Mouse (Mus musculus): ENCODE data around the gene Klf13. TPM values are rescaled to one million over a fixed set of nuclear protein-coding genes. Genes with fewer than 3 reads are reported as not detected.

Gene Klf13
- total RNA-seq, 1 experiment from 2014 or later, result 20.1 TPM

DNA sequence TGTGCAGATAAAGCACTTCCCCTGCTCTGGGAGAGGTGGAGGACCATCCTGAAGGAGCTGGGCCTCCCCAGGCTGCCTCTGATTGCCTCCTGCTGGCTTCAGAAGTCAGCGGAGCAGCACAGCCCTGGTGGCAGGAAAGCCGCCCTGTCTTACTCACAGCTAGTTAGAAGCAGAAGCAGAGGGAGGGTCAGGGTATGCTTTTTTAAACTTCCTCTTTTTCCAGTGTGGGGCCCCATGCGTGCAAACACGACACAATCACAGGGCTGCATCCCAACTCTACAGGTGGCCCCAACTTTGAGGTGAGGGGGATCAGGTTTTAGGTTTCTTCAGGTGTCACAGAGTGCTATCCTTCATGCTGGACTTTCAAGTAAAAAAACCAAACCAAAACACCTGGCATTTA is 27.8 kb downstream of the Klf13 start:
- peak; percentile 53 for ATAC-seq (replicated peaks; ENCODE audit: low read depth, poor library complexity, severe bottlenecking)

DNA sequence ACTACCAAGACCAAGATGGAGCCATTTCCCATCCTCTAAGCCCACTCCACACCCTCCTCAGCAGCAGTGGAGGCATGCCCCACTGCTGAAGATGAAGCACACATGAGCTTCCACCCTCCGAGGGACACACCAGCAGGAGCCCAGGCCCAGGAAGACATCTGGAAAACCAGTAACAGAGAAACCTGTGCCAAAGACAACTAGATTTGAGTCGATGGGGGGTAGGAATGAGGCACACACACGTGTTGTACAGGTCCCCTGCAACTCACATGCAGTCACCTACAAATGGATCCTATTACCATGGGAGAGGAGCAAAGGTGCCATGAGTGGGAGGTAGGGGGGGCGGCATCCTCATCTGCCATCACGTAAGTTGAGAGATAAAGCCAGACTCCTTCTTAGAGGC is 28.5 kb downstream of the Klf13 start:
- no peak for ATAC-seq (replicated peaks; ENCODE audit: low read depth, poor library complexity, severe bottlenecking)

GRCm38 (mm10) chr7:63908496-63909285 is 30.0 kb downstream of the Klf13 start:
- ATAC-seq (replicated peaks; ENCODE audit: low read depth, poor library complexity, severe bottlenecking), result no peak

GRCm38 (mm10) chr7:63907778-63908495 is 30.8 kb downstream of the Klf13 start:
- no peak for ATAC-seq (replicated peaks; ENCODE audit: low read depth, poor library complexity, severe bottlenecking)

GRCm38 (mm10) chr7:63905642-63906041 is 33.1 kb downstream of the Klf13 start:
- ATAC-seq (replicated peaks; ENCODE audit: low read depth, poor library complexity, severe bottlenecking), result 0 out of 2 replicates have a peak, but pooled peaks have one; percentile 16

DNA sequence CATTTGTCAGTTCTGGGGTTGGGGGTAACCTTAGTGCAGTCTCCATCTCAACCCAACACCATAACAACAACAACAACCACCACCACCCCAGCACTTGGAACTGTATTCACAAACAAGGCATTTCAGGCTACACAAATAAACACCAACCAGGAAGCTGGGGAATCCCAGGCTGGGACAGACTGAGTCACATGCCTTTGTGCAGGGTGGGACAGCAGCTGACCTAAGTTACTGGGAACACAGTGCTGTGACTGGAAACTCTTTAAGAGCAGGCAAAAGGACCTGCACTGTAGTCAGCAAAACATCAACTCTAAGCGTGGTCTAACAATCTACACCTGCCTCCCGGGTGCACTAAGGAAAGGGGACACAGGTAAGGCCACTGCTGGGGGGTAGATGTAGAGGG is 33.5 kb downstream of the Klf13 start:
- ATAC-seq (replicated peaks; ENCODE audit: low read depth, poor library complexity, severe bottlenecking), result no peak

DNA sequence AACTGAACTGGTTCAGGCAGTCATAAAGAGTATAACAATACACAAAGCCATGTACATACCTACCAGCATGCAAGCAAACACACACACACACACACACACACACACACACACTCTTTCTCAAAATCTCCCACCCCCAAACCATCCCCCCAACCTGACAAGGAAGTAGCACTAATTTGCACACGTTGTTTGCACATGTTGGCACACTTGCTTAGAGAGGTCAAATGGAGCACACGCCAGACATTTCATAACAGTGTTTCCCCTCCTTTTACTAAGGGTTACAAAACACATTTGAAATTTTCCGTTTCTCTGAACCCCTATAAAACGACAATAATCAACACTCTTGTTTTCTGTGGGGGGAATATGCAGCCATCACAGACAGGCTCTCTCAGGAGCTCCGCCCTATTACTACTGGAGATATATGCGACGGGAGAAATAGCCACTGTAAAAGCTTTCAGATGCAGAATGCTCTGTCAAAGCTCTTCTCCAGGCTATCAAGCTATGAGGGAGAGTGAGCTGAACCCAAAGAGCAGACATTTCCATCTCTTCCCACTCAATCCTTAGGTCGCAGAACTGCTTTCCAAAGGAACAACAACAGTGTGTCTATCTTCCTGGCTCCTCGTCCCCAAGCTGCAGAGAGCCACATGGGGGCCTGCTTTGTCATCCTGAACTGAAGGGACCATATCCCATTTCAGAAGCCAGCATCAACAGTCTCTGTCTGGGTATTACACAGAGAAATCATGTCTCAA is 34.9 kb downstream of the Klf13 start:
- ATAC-seq (replicated peaks; ENCODE audit: low read depth, poor library complexity, severe bottlenecking), result 0 out of 2 replicates have a peak, but pooled peaks have one; percentile 17

DNA sequence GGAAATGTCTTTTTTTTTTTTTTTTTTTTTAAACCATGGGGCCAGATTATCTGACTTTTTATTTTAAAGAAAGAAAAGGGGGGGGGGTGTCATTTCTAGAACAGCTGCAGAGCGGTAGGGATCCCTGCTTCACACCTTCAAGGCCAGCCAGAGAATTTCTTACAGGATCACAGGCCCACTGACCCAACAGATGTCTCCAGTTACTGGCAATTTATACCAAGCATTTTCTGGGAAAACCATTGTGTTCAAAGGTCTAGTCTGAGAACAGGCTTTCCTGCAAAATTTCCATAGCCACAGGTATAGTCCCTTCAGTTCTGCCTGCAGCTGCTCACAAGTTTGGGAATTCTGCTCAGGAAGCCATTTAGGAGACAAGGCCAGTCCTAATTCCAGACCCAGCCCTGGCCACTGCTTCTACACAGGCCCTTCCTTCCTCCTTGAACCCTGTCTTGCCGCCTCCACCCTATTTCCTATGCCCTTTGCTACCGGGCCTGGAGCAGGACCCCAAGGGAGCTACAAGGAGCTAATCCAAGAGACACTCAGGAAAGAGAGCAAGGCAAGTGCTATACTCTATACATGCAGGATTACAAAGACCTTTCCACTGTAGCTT is 36.0 kb downstream of the Klf13 start:
- ATAC-seq (replicated peaks; ENCODE audit: low read depth, poor library complexity, severe bottlenecking), result no peak

- ATAC-seq (replicated peaks; ENCODE audit: low read depth, poor library complexity, severe bottlenecking), result no peak
Observed at GRCm38 (mm10) chr7:63901942-63902341, 36.8 kb downstream of the Klf13 start.

- no peak for ATAC-seq (replicated peaks; ENCODE audit: low read depth, poor library complexity, severe bottlenecking)
Observed at GRCm38 (mm10) chr7:63901346-63901745, 37.4 kb downstream of the Klf13 start.

DNA sequence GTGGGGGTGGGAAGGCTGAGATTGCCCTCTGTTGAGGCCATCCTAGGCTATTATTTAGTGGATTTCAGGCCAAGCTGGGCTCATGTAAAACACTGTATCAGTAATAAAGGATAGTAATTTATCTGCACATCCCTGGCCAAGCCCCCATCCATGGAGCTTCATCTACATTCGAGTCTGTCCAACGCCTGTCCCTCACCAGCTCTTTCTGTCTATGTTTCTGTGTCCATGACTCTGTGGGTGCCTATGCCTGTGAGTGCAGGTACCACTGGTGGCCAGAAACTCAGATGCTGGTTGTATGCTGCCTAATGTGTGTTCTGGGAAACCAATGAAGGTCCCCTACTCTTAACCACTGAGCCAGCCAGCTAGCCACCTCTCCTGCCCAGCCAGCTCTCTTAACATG is 38.3 kb downstream of the Klf13 start:
- no peak for ATAC-seq (replicated peaks; ENCODE audit: low read depth, poor library complexity, severe bottlenecking)

DNA sequence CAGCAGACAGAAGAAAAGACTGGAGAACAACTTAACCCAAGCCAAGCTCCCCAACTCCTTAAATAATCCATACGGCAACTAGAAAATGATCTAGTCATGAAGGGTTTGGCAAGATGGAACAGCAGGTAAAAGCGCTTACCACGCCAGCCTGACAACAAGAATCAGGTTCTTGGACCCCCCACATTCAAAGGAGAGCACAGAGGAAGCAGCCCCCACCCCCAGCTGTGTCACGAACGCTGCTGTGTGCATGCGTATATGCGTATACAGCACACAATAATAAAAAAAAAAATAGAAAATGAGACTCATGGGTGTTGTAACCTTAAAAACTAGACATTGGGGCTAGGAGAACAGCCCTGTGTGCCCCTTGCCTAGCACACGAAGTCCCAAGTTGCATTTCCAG is 38.8 kb downstream of the Klf13 start:
- no peak for ATAC-seq (replicated peaks; ENCODE audit: low read depth, poor library complexity, severe bottlenecking)

- no peak for ATAC-seq (replicated peaks; ENCODE audit: low read depth, poor library complexity, severe bottlenecking)
Observed at GRCm38 (mm10) chr7:63898201-63898600, 40.5 kb downstream of the Klf13 start.

DNA sequence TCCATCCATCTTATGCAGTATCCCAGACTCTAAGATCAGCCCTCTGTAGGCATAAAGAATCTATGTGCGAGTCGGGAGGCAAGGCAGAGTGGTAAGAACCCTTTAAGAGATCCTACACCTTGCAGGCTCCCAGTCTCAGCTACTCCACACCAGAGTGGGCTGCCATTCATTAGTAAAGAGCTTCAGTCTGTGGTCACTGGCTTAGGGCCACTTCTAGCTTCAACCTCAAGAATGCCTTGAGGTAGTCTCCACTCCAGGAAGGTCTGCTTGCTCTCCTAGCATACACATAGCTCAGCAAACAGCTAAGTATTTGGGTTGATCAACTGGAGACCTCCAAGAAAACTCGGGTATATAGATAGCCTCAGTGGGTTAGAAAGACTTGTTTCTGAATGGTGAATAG is 41.1 kb downstream of the Klf13 start:
- peak; percentile 7; the same call in 1 of the 2 replicates for ATAC-seq (replicated peaks; ENCODE audit: low read depth, poor library complexity, severe bottlenecking)

GRCm38 (mm10) chr7:63896968-63897468 is 41.7 kb downstream of the Klf13 start:
- peak; percentile 91 for ATAC-seq (replicated peaks; ENCODE audit: low read depth, poor library complexity, severe bottlenecking)

DNA sequence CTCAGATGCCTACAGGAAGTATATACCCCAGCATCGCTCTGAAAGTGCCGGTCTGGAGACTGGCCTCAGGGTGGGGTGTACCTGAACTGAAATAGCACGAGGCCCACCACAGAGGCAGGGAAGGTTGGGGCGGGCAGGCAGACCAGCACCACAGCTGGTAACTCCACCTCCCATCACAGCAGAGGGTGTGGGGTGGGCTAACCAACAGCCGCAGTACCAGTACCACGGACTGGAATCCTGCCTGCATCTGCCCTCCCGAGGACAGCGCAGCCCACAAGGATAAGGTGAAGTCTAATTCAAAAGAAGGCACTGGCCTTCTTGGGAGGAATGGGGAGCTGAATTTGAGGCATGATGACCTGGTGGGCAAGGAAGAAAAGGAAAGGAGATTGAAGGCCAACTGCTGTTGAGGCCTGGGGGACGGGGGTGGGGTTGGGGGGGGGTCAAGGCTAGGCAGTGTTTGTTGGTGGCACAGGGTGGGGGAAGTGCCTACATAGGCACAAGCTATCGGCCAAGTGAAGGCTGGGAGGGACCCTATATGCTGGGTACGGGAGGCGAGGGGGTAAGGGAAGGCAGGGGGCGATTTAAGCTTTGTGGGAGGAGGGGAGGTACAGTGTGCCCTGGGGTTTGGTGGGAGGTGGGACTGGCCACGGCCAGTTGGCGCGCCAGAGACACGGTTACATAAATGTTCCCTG is 42.3 kb downstream of the Klf13 start:
- ATAC-seq (replicated peaks; ENCODE audit: low read depth, poor library complexity, severe bottlenecking), result peak; percentile 18; the same call in 1 of the 2 replicates

GRCm38 (mm10) chr7:63895223-63895622 is 43.5 kb downstream of the Klf13 start:
- no peak for ATAC-seq (replicated peaks; ENCODE audit: low read depth, poor library complexity, severe bottlenecking)

- ATAC-seq (replicated peaks; ENCODE audit: low read depth, poor library complexity, severe bottlenecking), result no peak
Observed at GRCm38 (mm10) chr7:63894662-63895061, 44.1 kb downstream of the Klf13 start.

DNA sequence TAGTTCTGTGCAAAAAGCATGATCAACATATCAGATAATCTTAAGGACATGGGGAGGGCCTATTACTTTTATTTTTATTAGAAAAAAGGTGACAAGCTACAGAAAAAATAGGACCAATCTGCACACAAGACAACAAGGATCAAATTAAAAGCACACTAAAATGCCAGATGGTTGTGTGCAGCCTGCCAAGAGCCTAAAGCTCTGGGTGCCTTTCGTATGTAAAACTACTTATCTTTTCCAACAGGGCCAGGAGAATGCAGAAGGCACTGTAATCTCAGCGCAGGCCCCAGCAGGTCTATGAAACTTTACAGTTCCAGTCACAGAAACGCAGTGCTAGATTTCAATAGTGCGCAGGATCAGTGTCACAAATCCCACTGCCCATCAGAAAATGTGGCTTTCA is 45.0 kb downstream of the Klf13 start:
- no peak for ATAC-seq (replicated peaks; ENCODE audit: low read depth, poor library complexity, severe bottlenecking)

GRCm38 (mm10) chr7:63893201-63893600 is 45.5 kb downstream of the Klf13 start:
- ATAC-seq (replicated peaks; ENCODE audit: low read depth, poor library complexity, severe bottlenecking), result no peak
